In the genomic region with DNA sequence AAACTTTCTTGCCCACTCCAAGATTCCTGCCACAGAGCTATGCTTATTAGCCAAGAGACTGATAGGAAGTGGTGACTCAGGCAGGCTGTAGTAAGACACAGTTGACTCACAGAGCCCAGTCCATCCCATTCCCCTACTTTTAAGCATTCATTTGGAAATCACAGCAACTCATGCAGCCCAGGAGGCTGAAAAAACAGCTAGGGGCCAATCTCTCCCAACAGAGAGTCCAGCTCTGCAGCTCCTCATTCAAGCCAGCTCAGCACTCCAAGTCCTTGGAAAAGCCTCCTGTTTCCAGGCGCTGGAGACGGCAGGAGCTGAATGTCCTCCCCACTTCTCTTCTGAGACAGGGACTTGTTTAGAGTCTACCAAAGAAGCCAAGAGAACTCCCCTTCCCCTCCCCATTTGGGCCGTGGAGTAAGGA, we compare ENCODE assay signal across 11 mouse cellular contexts. TPM values are rescaled to one million over a fixed set of nuclear protein-coding genes. Genes with fewer than 3 reads are reported as not detected.
DNase-seq lines count a peak whose midpoint lies in the region; ATAC-seq and TF ChIP-seq lines count a peak whose summit lies in the region.
"Had no signal": no experiment of that assay in that cellular context is flagged by ENCODE, and none has a peak within 500 bp of the region (broad histone marks: within the 10 kb centered on the region; RNA-seq: fewer than 3 reads in every experiment).

No protein-coding gene starts in this region.

- no peaks in the 10 kb centered on the region for H3K36me3 ChIP-seq in kidney, postnatal 0 days (ENCODE audit: insufficient read depth, low read length)
- H3K36me3 ChIP-seq in liver, embryonic 15.5 days (replicated peaks), result no peaks in the 10 kb centered on the region
- H3K36me3 ChIP-seq: embryonic facial prominence, embryonic 13.5 days had no signal

- H3K9me3 ChIP-seq in kidney, postnatal 0 days (replicated peaks; ENCODE audit: low read length), result no peaks in the 10 kb centered on the region
- no peaks in the 10 kb centered on the region for H3K9me3 ChIP-seq in liver, embryonic 15.5 days (replicated peaks)
- H3K9me3 ChIP-seq: embryonic facial prominence, embryonic 13.5 days had no signal

- peak overlapping the region; percentile 63 for H3K4me2 ChIP-seq in kidney, postnatal 0 days (ENCODE audit: low read length)
- peak overlapping the region; percentile 45 for H3K4me2 ChIP-seq in liver, embryonic 15.5 days
- H3K4me2 ChIP-seq: embryonic facial prominence, embryonic 13.5 days had no signal

- H3K27ac ChIP-seq in kidney, postnatal 0 days, result peak overlapping the region; percentile 93
- H3K27ac ChIP-seq in bone marrow macrophage, adult 2 months (ENCODE audit: insufficient read depth, low read depth, low read length), result peak overlapping the region; percentile 48
- no peak overlapping the region for H3K27ac ChIP-seq in liver, embryonic 15.5 days (replicated peaks)
- H3K27ac ChIP-seq: embryonic facial prominence, embryonic 13.5 days; heart, adult 2 months had no signal

- DNase-seq in adrenal gland, postnatal 14 days, result peak; percentile 40
- DNase-seq in adrenal gland, postnatal 4 days (ENCODE audit: low spot score in 2 of 2), result no peak
- DNase-seq in kidney, postnatal 0 days (ENCODE audit: low spot score), result no peak
- no peak for DNase-seq in kidney, adult 11 months
- DNase-seq in thymus, adult 18-20 months, result no peak

- TF ChIP-seq CTCF in kidney, postnatal 0 days (IDR thresholded peaks at IDR 0.05; ENCODE audit: low read depth), result no peak
- 0 out of 2 replicates have a peak, but pooled peaks have one; percentile 11 for TF ChIP-seq CTCF in bone marrow macrophage, adult 2 months (IDR thresholded peaks at IDR 0.05; ENCODE audit: low read depth, low read length)

- 0 out of 2 replicates have a peak overlapping the region, but pooled peaks have one; percentile 9 for H3K9ac ChIP-seq in kidney, postnatal 0 days (ENCODE audit: low read depth, low read length)
- H3K9ac ChIP-seq in liver, embryonic 15.5 days, result no peak overlapping the region
- H3K9ac ChIP-seq: embryonic facial prominence, embryonic 13.5 days had no signal

- no peaks in the 10 kb centered on the region for H3K27me3 ChIP-seq in kidney, postnatal 0 days (ENCODE audit: insufficient read depth, low read length)
- peaks cover 50% of the 10 kb centered on the region for H3K27me3 ChIP-seq in liver, embryonic 15.5 days
- H3K27me3 ChIP-seq: embryonic facial prominence, embryonic 13.5 days had no signal

- no peak for ATAC-seq in kidney, postnatal 0 days (replicated peaks; ENCODE audit: low FRiP score, low read depth)
- ATAC-seq in liver, embryonic 15.5 days (ENCODE audit: insufficient read depth), result no peak
- no peak for ATAC-seq in CD4-positive, CD25-positive, alpha-beta regulatory T cell, adult 4 months

- H3K4me1 ChIP-seq in kidney, postnatal 0 days (replicated peaks; ENCODE audit: insufficient read depth, low read length), result peaks cover 41% of the 10 kb centered on the region
- H3K4me1 ChIP-seq in bone marrow macrophage, adult 2 months (ENCODE audit: control insufficient read depth, insufficient read depth, low read length), result peaks cover 73% of the 10 kb centered on the region
- peaks cover 12% of the 10 kb centered on the region for H3K4me1 ChIP-seq in liver, embryonic 15.5 days (replicated peaks)

- H3K4me3 ChIP-seq in kidney, postnatal 0 days (replicated peaks; ENCODE audit: low read depth, low read length), result no peak overlapping the region
- peak overlapping the region; percentile 13; the same call in 1 of the 2 replicates for H3K4me3 ChIP-seq in bone marrow macrophage, adult 2 months (ENCODE audit: insufficient read depth, low read length)
- H3K4me3 ChIP-seq in liver, embryonic 15.5 days (replicated peaks), result no peak overlapping the region
- H3K4me3 ChIP-seq: embryonic facial prominence, embryonic 13.5 days; heart, adult 2 months had no signal

- 59% methylated on average over 3 of the region's 3 CpGs for WGBS in kidney, postnatal 0 days
- WGBS in liver, embryonic 15.5 days (ENCODE audit: insufficient replicate concordance), result 39% methylated on average over 3 of the region's 3 CpGs

- no peak for TF ChIP-seq POLR2A in bone marrow macrophage, adult 2 months (IDR thresholded peaks at IDR 0.05; ENCODE audit: borderline replicate concordance, low read depth, low read length)

RNA-seq across cellular contexts. Expression of gene Sdc4, which starts 4.7 kb away (rescaled TPM):
- 153 and 208 TPM in 2 replicates for total RNA-seq in adrenal gland, postnatal 14 days (2021)
- total RNA-seq in adrenal gland, postnatal 4 days (2021), result 10 to 100 TPM; 75.2 to 93.9 TPM
- 183 and 227 TPM in 2 replicates for polyA plus RNA-seq in kidney, postnatal 0 days (2015; fragmentation: Nextera tagmentation; extraction: Ambion mirVana)
- polyA plus RNA-seq in bone marrow macrophage, adult 2 months (2012; ENCODE audit: insufficient read depth, insufficient read length, missing spikeins), result 125 and 132 TPM in 2 replicates
- polyA plus RNA-seq in liver, embryonic 15.5 days (2015; fragmentation: Nextera tagmentation; extraction: Ambion mirVana), result 55.0 and 63.3 TPM in 2 replicates
- polyA plus RNA-seq in CD4-positive, CD25-positive, alpha-beta regulatory T cell, adult 4 months (2017; shearing (Covaris generic)), result 10 to 100 TPM; 69.7 to 93.7 TPM

RNA-seq across cellular contexts. Expression of gene Sys1, which starts 17.8 kb away (rescaled TPM):
- total RNA-seq in adrenal gland, postnatal 14 days (2021), result 31.2 and 34.2 TPM in 2 replicates
- 10 to 100 TPM; 34.7 to 35.0 TPM for total RNA-seq in adrenal gland, postnatal 4 days (2021)
- polyA plus RNA-seq in kidney, postnatal 0 days (2015; fragmentation: Nextera tagmentation; extraction: Ambion mirVana), result 83.0 and 83.1 TPM in 2 replicates
- 33.3 and 33.9 TPM in 2 replicates for polyA plus RNA-seq in bone marrow macrophage, adult 2 months (2012; ENCODE audit: insufficient read depth, insufficient read length, missing spikeins)
- 27.1 and 29.7 TPM in 2 replicates for polyA plus RNA-seq in liver, embryonic 15.5 days (2015; fragmentation: Nextera tagmentation; extraction: Ambion mirVana)
- polyA plus RNA-seq in CD4-positive, CD25-positive, alpha-beta regulatory T cell, adult 4 months (2017; shearing (Covaris generic)), result 10 to 100 TPM in 1 of 2 experiments, 1 to 10 TPM in 1; 8.8 to 15.1 TPM

RNA-seq across cellular contexts. Expression of gene Gm20458, which starts 21.8 kb away (rescaled TPM):
- 0.82 and 5.9 TPM in 2 replicates for total RNA-seq in adrenal gland, postnatal 14 days (2021)
- 1 to 10 TPM in 1 of 2 experiments, under 1 TPM in 1; 0.48 to 3.0 TPM for total RNA-seq in adrenal gland, postnatal 4 days (2021)
- polyA plus RNA-seq in kidney, postnatal 0 days (2015; fragmentation: Nextera tagmentation; extraction: Ambion mirVana), result 22.8 and 23.3 TPM in 2 replicates
- not detected in 2 replicates for polyA plus RNA-seq in bone marrow macrophage, adult 2 months (2012; ENCODE audit: insufficient read depth, insufficient read length, missing spikeins)
- 5.0 TPM in 1 of 2 replicates, not detected in the other for polyA plus RNA-seq in liver, embryonic 15.5 days (2015; fragmentation: Nextera tagmentation; extraction: Ambion mirVana)
- not detected for polyA plus RNA-seq in CD4-positive, CD25-positive, alpha-beta regulatory T cell, adult 4 months (2017; shearing (Covaris generic))

RNA-seq across cellular contexts. Expression of gene Matn4, which starts 34.1 kb away (rescaled TPM):
- total RNA-seq in adrenal gland, postnatal 14 days (2021), result 1.7 and 2.3 TPM in 2 replicates
- 1 to 10 TPM; 4.7 to 4.9 TPM for total RNA-seq in adrenal gland, postnatal 4 days (2021)
- 0.46 and 0.62 TPM in 2 replicates for polyA plus RNA-seq in kidney, postnatal 0 days (2015; fragmentation: Nextera tagmentation; extraction: Ambion mirVana)
- not detected in 2 replicates for polyA plus RNA-seq in bone marrow macrophage, adult 2 months (2012; ENCODE audit: insufficient read depth, insufficient read length, missing spikeins)
- polyA plus RNA-seq in liver, embryonic 15.5 days (2015; fragmentation: Nextera tagmentation; extraction: Ambion mirVana), result 0.28 and 0.32 TPM in 2 replicates
- polyA plus RNA-seq in CD4-positive, CD25-positive, alpha-beta regulatory T cell, adult 4 months (2017; shearing (Covaris generic)), result not detected

RNA-seq across cellular contexts. Expression of gene Trp53tg5, which starts 34.5 kb away (rescaled TPM):
- total RNA-seq in adrenal gland, postnatal 14 days (2021), result not detected in 2 replicates
- total RNA-seq in adrenal gland, postnatal 4 days (2021), result not detected
- not detected in 2 replicates for polyA plus RNA-seq in kidney, postnatal 0 days (2015; fragmentation: Nextera tagmentation; extraction: Ambion mirVana)
- not detected in 2 replicates for polyA plus RNA-seq in bone marrow macrophage, adult 2 months (2012; ENCODE audit: insufficient read depth, insufficient read length, missing spikeins)
- not detected in 2 replicates for polyA plus RNA-seq in liver, embryonic 15.5 days (2015; fragmentation: Nextera tagmentation; extraction: Ambion mirVana)
- polyA plus RNA-seq in CD4-positive, CD25-positive, alpha-beta regulatory T cell, adult 4 months (2017; shearing (Covaris generic)), result not detected
- total RNA-seq: heart, adult 2 months; layer of hippocampus, postnatal 25 days had no signal
- polyA plus RNA-seq: embryonic facial prominence, embryonic 13.5 days; heart, adult 2 months had no signal
